Mouse (Mus musculus) liver, embryonic 14.5 days (tissue): Measurements from ENCODE around the gene Olfr1164. TPM values are rescaled to one million over a fixed set of nuclear protein-coding genes. Genes with fewer than 3 reads are reported as not detected.

Source experiments
- ATAC-seq: fragments of 200-750 bp; cut with Nextera tagmentation; 2 replicates; pipeline ENCODE4 v1.8.0; 2017; ENCODE audit warnings: moderate number of reproducible peaks, mild to moderate bottlenecking, moderate library complexity; ENCODE audit not compliant: insufficient read depth
- DNase-seq, 3 experiments: peaks; one replicate each; pipeline ENCODE4 v3.0.0-alpha.2; 2012 to 2013; ENCODE audit warnings: low read depth in 3 of 3, low spot score in 3 of 3
- H3K27ac ChIP-seq: fragments of 300-500 bp; sonication (generic); 2 replicates; pipeline ENCODE4 v1.5.1; 2014; ENCODE audit warnings: moderate library complexity, mild to moderate bottlenecking, control low read depth, inconsistent platforms
- H3K27me3 ChIP-seq: fragments of 300-500 bp; sonication (generic); 2 replicates; pipeline ENCODE4 v1.6.1; 2014; ENCODE audit warnings: mild to moderate bottlenecking, low read length, moderate library complexity; ENCODE audit not compliant: control insufficient read depth, insufficient read depth
- H3K36me3 ChIP-seq: fragments of 300-500 bp; sonication (generic); replicated peaks from 2 replicates; pipeline ENCODE4 v1.6.1; 2014; ENCODE audit warnings: low read depth; ENCODE audit not compliant: control insufficient read depth, insufficient read depth
- H3K4me1 ChIP-seq, 2 experiments: fragments of 200-500 bp in 1 of 2; fragments of 300-500 bp in 1 of 2; sonication (generic) in 1 of 2; replicated peaks; 2 replicates each; pipeline ENCODE4 v1.6.1; 2012 to 2014; ENCODE audit warnings: antibody characterized with exemption in 1 of 2, inconsistent platforms in 1 of 2, low read length in 1 of 2; ENCODE audit not compliant: control insufficient read depth in 2 of 2, insufficient read depth in 2 of 2
- H3K4me2 ChIP-seq: fragments of 300-500 bp; sonication (generic); 2 replicates; pipeline ENCODE4 v1.6.1; 2014; ENCODE audit warnings: low read depth, mild to moderate bottlenecking, control low read depth, moderate library complexity
- H3K4me3 ChIP-seq, 2 experiments: fragments of 200-500 bp in 1 of 2; fragments of 300-500 bp in 1 of 2; sonication (generic) in 1 of 2; 2 replicates each; pipeline ENCODE4 v1.5.1; 2012 to 2014; ENCODE audit warnings: low read depth in 2 of 2, low read length in 2 of 2, mild to moderate bottlenecking in 2 of 2, control low read depth in 1 of 2, inconsistent platforms in 1 of 2, moderate library complexity in 1 of 2; ENCODE audit not compliant: insufficient read depth in 1 of 2
- H3K9ac ChIP-seq: fragments of 300-500 bp; sonication (generic); replicated peaks from 2 replicates; pipeline ENCODE4 v1.6.1; 2014; ENCODE audit warnings: mild to moderate bottlenecking, control low read depth, moderate library complexity
- H3K9me3 ChIP-seq: fragments of 300-500 bp; sonication (generic); 2 replicates; pipeline ENCODE4 v1.6.1; 2016; ENCODE audit warnings: low read length, mixed read lengths; ENCODE audit not compliant: control insufficient read depth
- CTCF ChIP-seq: IDR thresholded peaks from 2 replicates; pipeline ENCODE4 v1.5.1; 2016; ENCODE audit warnings: antibody characterized with exemption, low read depth, control low read depth
- EP300 ChIP-seq: IDR thresholded peaks from 2 replicates; pipeline ENCODE4 v1.6.1; 2016; ENCODE audit warnings: antibody characterized with exemption, low read depth
- WGBS: fragments of 180-500 bp; shearing (Covaris S2); extraction: QIAGEN DNeasy Blood & Tissue Kit; methylation state at CpG from one replicate; pipeline ENCODE4 v1.1.7; 2014; ENCODE audit not compliant: insufficient replicate concordance; 5-methylcytosine and 5-hydroxymethylcytosine counted together
- polyA plus RNA-seq, 2 experiments: library from polyadenylated mRNA; depleted of rRNA in 1 of 2; stranded (reverse) in 1 of 2; unstranded in 1 of 2; fragments of >200 nt; fragmentation: Nextera tagmentation in 1 of 2; extraction: Ambion mirVana in 1 of 2; gene quantifications; 2 replicates each; pipeline versions ENCODE4 v1.2.1 to v1.2.3; 2012 to 2014

Olfr1164 gene
- polyA plus RNA-seq (2012; rRNA removed), result not detected in 2 replicates
- polyA plus RNA-seq (2014; fragmentation: Nextera tagmentation; extraction: Ambion mirVana), result not detected in 2 replicates

GRCm38 (mm10) chr2:88093866-88094265, at the start of gene Olfr1164:
Olfr1164 (minus strand) TSS chr2:88093966.
- Histone ChIP-seq H3K36me3 (no peaks in the 10 kb centered on the region), H3K27ac (no peak within 1 kb of the TSS), H3K4me1 (no peaks in the 10 kb centered on the region), H3K9ac (no peak within 1 kb of the TSS), H3K27me3 (no peaks in the 10 kb centered on the region), H3K9me3 (no peaks in the 10 kb centered on the region), H3K4me2 (no peak within 1 kb of the TSS), H3K4me3 (no peak within 1 kb of the TSS)
- ATAC-seq (no peak), DNase-seq (no peak)
- TF ChIP-seq EP300 (no peak), CTCF (no peak)
- 56% methylated on average over 4 of the region's 4 CpGs for WGBS

GRCm38 (mm10) chr2:88128172-88128571, 34.4 kb upstream of the Olfr1164 start, which contains the start of gene Olfr1166:
Olfr1166 (minus strand) TSS chr2:88128272.
- Histone ChIP-seq H3K27ac (no peak within 1 kb of the TSS), H3K4me2 (no peak within 1 kb of the TSS), H3K27me3 (no peaks in the 10 kb centered on the region), H3K9me3 (no peaks in the 10 kb centered on the region), H3K9ac (no peak within 1 kb of the TSS), H3K4me3 (no peak within 1 kb of the TSS), H3K36me3 (no peaks in the 10 kb centered on the region), H3K4me1 (no peaks in the 10 kb centered on the region)
- TF ChIP-seq CTCF, result no peak
- TF ChIP-seq EP300, result no peak
- no peak for ATAC-seq
- WGBS, result 69% methylated on average over 1 of the region's 1 CpGs
- DNase-seq, result no peak

GRCm38 (mm10) chr2:88071730-88072129, 22.0 kb downstream of the Olfr1164 start, which contains the start of gene Olfr1163:
Olfr1163 (minus strand) TSS chr2:88071830.
- TF ChIP-seq CTCF, result no peak
- TF ChIP-seq EP300, result no peak
- Histone ChIP-seq H3K27ac (no peak within 1 kb of the TSS), H3K9me3 (no peaks in the 10 kb centered on the region), H3K27me3 (no peaks in the 10 kb centered on the region), H3K4me1 (no peaks in the 10 kb centered on the region), H3K4me2 (no peak within 1 kb of the TSS), H3K36me3 (no peaks in the 10 kb centered on the region), H3K4me3 (no peak within 1 kb of the TSS), H3K9ac (no peak within 1 kb of the TSS)
- DNase-seq (no peak), ATAC-seq (no peak)

GRCm38 (mm10) chr2:88063587-88063986, 30.2 kb downstream of the Olfr1164 start:
- Histone ChIP-seq H3K36me3 (no peaks in the 10 kb centered on the region), H3K4me3 (no peak overlapping the region), H3K27me3 (no peaks in the 10 kb centered on the region), H3K4me1 (no peaks in the 10 kb centered on the region), H3K9ac (no peak overlapping the region), H3K9me3 (no peaks in the 10 kb centered on the region), H3K27ac (no peak overlapping the region), H3K4me2 (no peak overlapping the region)
- no peak for DNase-seq
- WGBS, result 64% methylated on average over 2 of the region's 2 CpGs
- ATAC-seq, result no peak
- TF ChIP-seq EP300, result no peak
- TF ChIP-seq CTCF, result no peak

GRCm38 (mm10) chr2:88051029-88051428, 42.7 kb downstream of the Olfr1164 start, which contains the start of gene Olfr1162:
Olfr1162 (minus strand) TSS chr2:88051129.
- no peaks in the 10 kb centered on the region for H3K27me3 ChIP-seq
- ATAC-seq (no peak), DNase-seq (no peak)
- WGBS, result 37% methylated on average over 1 of the region's 1 CpGs
- no peak within 1 kb of the TSS for H3K9ac ChIP-seq
- TF ChIP-seq CTCF (no peak), EP300 (no peak)
- H3K36me3 ChIP-seq, result no peaks in the 10 kb centered on the region
- H3K4me2 ChIP-seq, result no peak within 1 kb of the TSS
- no peak within 1 kb of the TSS for H3K27ac ChIP-seq
- H3K4me1 ChIP-seq, result no peaks in the 10 kb centered on the region
- H3K9me3 ChIP-seq, result no peaks in the 10 kb centered on the region
- no peak within 1 kb of the TSS for H3K4me3 ChIP-seq

Other genes with a start within 250 kb of the Olfr1164 start
- gene Olfr1150-ps1, start 250.0 kb downstream of the Olfr1164 start, polyA plus RNA-seq (2012; rRNA removed), result not detected in 2 replicates
- gene Olfr1150-ps1, start 250.0 kb downstream of the Olfr1164 start, polyA plus RNA-seq (2014; fragmentation: Nextera tagmentation; extraction: Ambion mirVana), result not detected in 2 replicates
- gene Olfr1151, start 238.1 kb downstream of the Olfr1164 start, polyA plus RNA-seq (2012; rRNA removed), result not detected in 2 replicates
- not detected in 2 replicates for gene Olfr1151, start 238.1 kb downstream of the Olfr1164 start, polyA plus RNA-seq (2014; fragmentation: Nextera tagmentation; extraction: Ambion mirVana)
- not detected in 2 replicates for gene Olfr1152, start 227.5 kb downstream of the Olfr1164 start, polyA plus RNA-seq (2012; rRNA removed)
- gene Olfr1152, start 227.5 kb downstream of the Olfr1164 start, polyA plus RNA-seq (2014; fragmentation: Nextera tagmentation; extraction: Ambion mirVana), result not detected in 2 replicates
- not detected in 2 replicates for gene Olfr1153, start 199.0 kb downstream of the Olfr1164 start, polyA plus RNA-seq (2012; rRNA removed)
- not detected in 2 replicates for gene Olfr1153, start 199.0 kb downstream of the Olfr1164 start, polyA plus RNA-seq (2014; fragmentation: Nextera tagmentation; extraction: Ambion mirVana)
- not detected in 2 replicates for gene Olfr1154, start 188.8 kb downstream of the Olfr1164 start, polyA plus RNA-seq (2012; rRNA removed)
- not detected in 2 replicates for gene Olfr1154, start 188.8 kb downstream of the Olfr1164 start, polyA plus RNA-seq (2014; fragmentation: Nextera tagmentation; extraction: Ambion mirVana)
- not detected in 2 replicates for gene Olfr1155, start 148.8 kb downstream of the Olfr1164 start, polyA plus RNA-seq (2012; rRNA removed)
- gene Olfr1155, start 148.8 kb downstream of the Olfr1164 start, polyA plus RNA-seq (2014; fragmentation: Nextera tagmentation; extraction: Ambion mirVana), result not detected in 2 replicates
- gene Olfr1156, start 140.9 kb downstream of the Olfr1164 start, polyA plus RNA-seq (2012; rRNA removed), result not detected in 2 replicates
- not detected in 2 replicates for gene Olfr1156, start 140.9 kb downstream of the Olfr1164 start, polyA plus RNA-seq (2014; fragmentation: Nextera tagmentation; extraction: Ambion mirVana)
- not detected in 2 replicates for gene Olfr1157, start 125.7 kb downstream of the Olfr1164 start, polyA plus RNA-seq (2012; rRNA removed)
- not detected in 2 replicates for gene Olfr1157, start 125.7 kb downstream of the Olfr1164 start, polyA plus RNA-seq (2014; fragmentation: Nextera tagmentation; extraction: Ambion mirVana)
- not detected in 2 replicates for gene Olfr74, start 119.3 kb downstream of the Olfr1164 start, polyA plus RNA-seq (2012; rRNA removed)
- gene Olfr74, start 119.3 kb downstream of the Olfr1164 start, polyA plus RNA-seq (2014; fragmentation: Nextera tagmentation; extraction: Ambion mirVana), result not detected in 2 replicates
- gene Olfr1158, start 103.9 kb downstream of the Olfr1164 start, polyA plus RNA-seq (2012; rRNA removed), result not detected in 2 replicates
- gene Olfr1158, start 103.9 kb downstream of the Olfr1164 start, polyA plus RNA-seq (2014; fragmentation: Nextera tagmentation; extraction: Ambion mirVana), result not detected in 2 replicates
- not detected in 2 replicates for gene Olfr1160, start 85.7 kb downstream of the Olfr1164 start, polyA plus RNA-seq (2012; rRNA removed)
- gene Olfr1160, start 85.7 kb downstream of the Olfr1164 start, polyA plus RNA-seq (2014; fragmentation: Nextera tagmentation; extraction: Ambion mirVana), result not detected in 2 replicates
- gene Olfr1161, start 71.2 kb downstream of the Olfr1164 start, polyA plus RNA-seq (2012; rRNA removed), result not detected in 2 replicates
- not detected in 2 replicates for gene Olfr1161, start 71.2 kb downstream of the Olfr1164 start, polyA plus RNA-seq (2014; fragmentation: Nextera tagmentation; extraction: Ambion mirVana)
- gene Olfr73, start 56.3 kb downstream of the Olfr1164 start, polyA plus RNA-seq (2012; rRNA removed), result not detected in 2 replicates
- gene Olfr73, start 56.3 kb downstream of the Olfr1164 start, polyA plus RNA-seq (2014; fragmentation: Nextera tagmentation; extraction: Ambion mirVana), result not detected in 2 replicates
- not detected in 2 replicates for gene Olfr1162, start 42.8 kb downstream of the Olfr1164 start, polyA plus RNA-seq (2012; rRNA removed)
- gene Olfr1162, start 42.8 kb downstream of the Olfr1164 start, polyA plus RNA-seq (2014; fragmentation: Nextera tagmentation; extraction: Ambion mirVana), result not detected in 2 replicates
- not detected in 2 replicates for gene Olfr1163, start 22.1 kb downstream of the Olfr1164 start, polyA plus RNA-seq (2012; rRNA removed)
- gene Olfr1163, start 22.1 kb downstream of the Olfr1164 start, polyA plus RNA-seq (2014; fragmentation: Nextera tagmentation; extraction: Ambion mirVana), result not detected in 2 replicates
- not detected in 2 replicates for gene Olfr1166, start 34.3 kb upstream of the Olfr1164 start, polyA plus RNA-seq (2012; rRNA removed)
- gene Olfr1166, start 34.3 kb upstream of the Olfr1164 start, polyA plus RNA-seq (2014; fragmentation: Nextera tagmentation; extraction: Ambion mirVana), result not detected in 2 replicates
- not detected in 2 replicates for gene Olfr1167, start 61.2 kb upstream of the Olfr1164 start, polyA plus RNA-seq (2012; rRNA removed)
- not detected in 2 replicates for gene Olfr1167, start 61.2 kb upstream of the Olfr1164 start, polyA plus RNA-seq (2014; fragmentation: Nextera tagmentation; extraction: Ambion mirVana)
- gene Olfr1168, start 87.9 kb upstream of the Olfr1164 start, polyA plus RNA-seq (2012; rRNA removed), result not detected in 2 replicates
- not detected in 2 replicates for gene Olfr1168, start 87.9 kb upstream of the Olfr1164 start, polyA plus RNA-seq (2014; fragmentation: Nextera tagmentation; extraction: Ambion mirVana)
- not detected in 2 replicates for gene Olfr1170, start 134.4 kb upstream of the Olfr1164 start, polyA plus RNA-seq (2012; rRNA removed)
- not detected in 2 replicates for gene Olfr1170, start 134.4 kb upstream of the Olfr1164 start, polyA plus RNA-seq (2014; fragmentation: Nextera tagmentation; extraction: Ambion mirVana)
- not detected in 2 replicates for gene Olfr1173, start 185.9 kb upstream of the Olfr1164 start, polyA plus RNA-seq (2012; rRNA removed)
- not detected in 2 replicates for gene Olfr1173, start 185.9 kb upstream of the Olfr1164 start, polyA plus RNA-seq (2014; fragmentation: Nextera tagmentation; extraction: Ambion mirVana)
- not detected in 2 replicates for gene Olfr1174-ps, start 221.2 kb upstream of the Olfr1164 start, polyA plus RNA-seq (2012; rRNA removed)
- gene Olfr1174-ps, start 221.2 kb upstream of the Olfr1164 start, polyA plus RNA-seq (2014; fragmentation: Nextera tagmentation; extraction: Ambion mirVana), result not detected in 2 replicates
- not detected in 2 replicates for gene Olfr1175-ps, start 233.2 kb upstream of the Olfr1164 start, polyA plus RNA-seq (2012; rRNA removed)
- gene Olfr1175-ps, start 233.2 kb upstream of the Olfr1164 start, polyA plus RNA-seq (2014; fragmentation: Nextera tagmentation; extraction: Ambion mirVana), result not detected in 2 replicates
- gene Olfr1176, start 242.8 kb upstream of the Olfr1164 start, polyA plus RNA-seq (2012; rRNA removed), result not detected in 2 replicates
- not detected in 2 replicates for gene Olfr1176, start 242.8 kb upstream of the Olfr1164 start, polyA plus RNA-seq (2014; fragmentation: Nextera tagmentation; extraction: Ambion mirVana)